Mouse (Mus musculus) activated CD4-positive, CD25-positive, alpha-beta regulatory T cell (primary cell): ENCODE data around the gene Naaladl1. TPM values are rescaled to one million over a fixed set of nuclear protein-coding genes. Genes with fewer than 3 reads are reported as not detected.

Experiments used
- polyA plus RNA-seq, 2 experiments: library from polyadenylated mRNA; unstranded; fragments of 100-300 nt; shearing (Covaris generic); gene quantifications; one replicate each; pipeline ENCODE4 v1.2.1; 2017

Gene Naaladl1
- polyA plus RNA-seq, result under 1 TPM in 1 of 2 experiments, not detected in 1; 0.18 TPM

DNA sequence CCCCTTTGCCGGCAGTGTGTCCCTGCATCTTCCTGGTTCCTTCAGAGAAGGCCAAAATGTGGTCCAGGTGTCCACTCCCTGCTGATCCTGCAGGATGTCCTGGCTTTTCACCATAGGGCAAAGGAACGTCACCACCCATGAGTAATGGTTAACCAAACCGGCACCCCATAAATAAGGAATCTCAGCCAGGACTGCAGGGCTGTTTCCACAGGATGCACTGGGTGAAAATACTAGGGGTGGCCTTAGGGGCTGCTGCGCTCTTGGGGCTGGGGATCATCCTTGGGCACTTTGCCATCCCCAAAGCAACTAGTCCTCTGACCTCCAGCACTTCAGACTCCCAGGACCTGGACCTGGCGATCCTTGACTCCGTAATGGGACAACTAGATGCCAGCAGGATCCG lies at the start of gene Naaladl1:
Gene Naaladl1 (plus strand): TSS at position 197 of the 400 bp plus-strand sequence.

DNA sequence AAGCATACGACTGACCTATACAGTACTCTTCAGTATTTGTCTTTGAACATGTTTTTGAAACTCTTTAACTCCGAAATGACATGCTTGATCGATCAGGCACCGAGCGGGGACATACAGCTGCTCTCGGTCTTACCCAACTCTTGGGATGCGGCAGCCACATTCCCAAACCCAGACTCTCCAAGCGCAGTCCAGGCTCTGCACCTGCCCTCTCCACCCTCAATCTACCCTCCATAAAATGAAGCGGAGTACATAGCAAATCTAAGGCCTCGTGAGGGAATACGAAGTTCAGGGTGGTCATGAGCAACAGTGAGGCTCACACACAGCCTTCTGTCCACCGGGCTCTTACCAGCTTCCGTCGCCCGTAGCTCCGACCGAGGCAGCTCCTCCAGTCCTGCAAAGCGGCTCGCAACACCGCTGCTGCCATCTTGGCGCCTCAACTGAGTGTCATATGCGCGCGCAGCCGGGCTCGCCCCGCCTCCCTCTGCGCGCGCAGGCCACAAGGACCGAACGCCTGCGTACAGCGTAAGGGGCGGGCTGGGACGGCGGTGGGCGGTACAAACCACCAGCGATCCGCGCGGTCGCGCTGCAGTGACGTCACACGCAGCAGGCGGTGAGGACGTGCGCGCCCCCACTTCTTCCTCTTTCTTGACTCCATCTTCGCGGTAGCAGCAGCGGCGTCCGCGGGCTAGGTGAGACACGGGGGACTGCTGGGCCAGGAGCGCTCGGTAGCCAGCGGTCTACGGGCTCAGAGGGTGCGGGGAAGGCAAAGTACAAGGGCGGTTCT lies 48.1 kb upstream of the Naaladl1 start, which contains the start of the genes Mrpl49 and Fau:
Gene Mrpl49 (minus strand): TSS at position 473 of the 784 bp plus-strand sequence.
Gene Fau (plus strand): TSS at position 532 of the 784 bp plus-strand sequence.

DNA sequence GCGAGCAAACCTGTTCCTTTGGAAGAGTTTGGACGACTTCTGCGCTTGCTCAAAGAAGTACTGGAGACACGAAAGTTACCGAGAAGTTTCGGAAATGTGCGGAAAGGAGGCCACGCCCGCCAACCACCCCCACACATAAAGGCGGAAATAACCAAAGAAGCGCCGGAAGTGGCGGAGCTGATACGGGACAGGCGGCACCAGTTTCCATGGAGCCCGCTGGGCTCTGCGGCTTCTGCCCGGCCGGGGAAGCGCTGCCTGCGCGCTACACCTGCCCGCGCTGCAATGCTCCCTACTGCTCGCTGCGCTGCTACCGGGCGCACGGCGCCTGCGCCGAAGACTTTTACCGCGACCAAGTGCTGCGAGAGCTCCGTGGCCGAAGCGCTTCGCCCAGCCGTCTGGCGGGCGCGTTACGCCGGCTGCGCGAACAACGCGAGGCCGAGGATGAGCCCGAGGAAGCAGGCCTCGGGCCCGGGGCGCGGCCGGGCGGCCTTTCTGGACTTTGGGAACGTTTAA lies 44.5 kb upstream of the Naaladl1 start, which contains the start of gene Znhit2:
Gene Znhit2 (plus strand): TSS at position 172 of the 513 bp plus-strand sequence.

DNA sequence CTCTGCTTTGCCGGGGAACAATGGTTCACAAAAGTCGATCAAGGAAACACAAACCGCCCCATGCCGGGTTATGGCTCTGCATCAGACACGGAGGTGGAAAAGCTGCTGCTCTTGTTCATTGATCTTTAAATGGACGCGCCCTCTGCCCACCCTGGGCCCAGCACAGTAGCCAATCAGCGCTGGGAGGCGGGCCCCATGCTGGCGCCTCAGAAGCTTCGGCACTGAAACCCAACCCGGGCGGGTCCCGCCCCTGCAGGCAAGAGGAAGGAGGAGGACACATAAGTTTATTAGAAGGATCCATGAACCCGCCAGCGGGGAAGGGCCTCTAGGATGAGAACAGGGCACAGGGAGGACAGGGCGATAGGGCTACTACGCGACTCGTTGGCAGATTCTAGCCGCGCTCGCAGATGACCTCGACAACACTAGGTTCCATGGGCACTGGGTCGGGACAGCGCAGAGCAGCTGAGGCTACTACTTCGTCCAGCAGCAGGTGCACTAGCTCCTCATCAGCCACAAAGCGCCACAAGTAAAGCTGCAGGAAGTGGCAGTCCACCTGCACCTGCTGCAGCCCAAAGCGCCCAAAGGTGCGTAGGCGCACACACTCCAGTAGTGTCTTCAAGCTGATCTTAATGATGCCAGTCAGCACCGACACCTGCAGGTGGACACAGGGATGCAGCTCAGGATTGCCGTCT lies 37.7 kb upstream of the Naaladl1 start, which contains the start of gene Tm7sf2:
Gene Tm7sf2 (minus strand): TSS at position 650 of the 692 bp plus-strand sequence.

DNA sequence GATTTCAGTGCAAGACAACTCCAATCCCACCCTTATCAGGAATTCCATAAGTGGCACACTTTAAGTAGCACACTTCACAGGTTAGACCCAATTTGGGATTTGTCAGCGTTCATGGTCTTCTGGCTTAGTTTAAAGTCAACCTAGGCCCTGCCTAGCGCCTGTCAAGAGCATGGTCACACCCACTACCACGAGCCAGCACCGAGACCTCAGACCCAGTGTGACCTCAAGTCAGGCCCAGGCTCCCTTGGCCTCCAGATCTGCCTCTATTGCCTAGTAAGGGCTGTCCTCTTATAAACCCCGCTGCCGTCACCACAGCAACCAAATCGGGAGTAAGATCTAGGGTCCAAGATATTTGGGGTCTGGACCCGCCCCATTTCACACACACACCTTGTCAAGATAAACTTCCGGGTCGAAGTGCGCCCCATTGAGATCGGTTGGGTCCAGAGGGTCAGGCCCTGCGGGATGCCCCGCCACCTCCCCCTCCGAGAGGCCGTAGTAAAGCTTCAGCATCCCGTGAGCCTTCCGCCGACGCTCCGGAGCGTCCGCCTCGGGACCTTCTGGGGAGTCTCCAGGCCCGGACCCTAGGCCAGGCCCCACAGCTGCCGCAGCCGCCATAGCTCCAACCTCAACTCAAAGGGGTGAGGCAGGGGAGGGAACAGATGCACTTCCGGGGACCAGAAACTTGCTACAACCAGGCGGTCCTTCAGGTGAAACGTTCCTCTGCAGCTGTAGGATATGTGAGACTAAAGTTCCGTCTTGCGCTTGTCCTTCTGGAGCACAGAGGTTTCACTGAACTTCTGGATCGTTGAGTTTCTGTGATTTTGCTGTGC lies 28.8 kb upstream of the Naaladl1 start, which contains the start of gene Vps51:
Gene Vps51 (minus strand): TSS at position 668 of the 830 bp plus-strand sequence.

DNA sequence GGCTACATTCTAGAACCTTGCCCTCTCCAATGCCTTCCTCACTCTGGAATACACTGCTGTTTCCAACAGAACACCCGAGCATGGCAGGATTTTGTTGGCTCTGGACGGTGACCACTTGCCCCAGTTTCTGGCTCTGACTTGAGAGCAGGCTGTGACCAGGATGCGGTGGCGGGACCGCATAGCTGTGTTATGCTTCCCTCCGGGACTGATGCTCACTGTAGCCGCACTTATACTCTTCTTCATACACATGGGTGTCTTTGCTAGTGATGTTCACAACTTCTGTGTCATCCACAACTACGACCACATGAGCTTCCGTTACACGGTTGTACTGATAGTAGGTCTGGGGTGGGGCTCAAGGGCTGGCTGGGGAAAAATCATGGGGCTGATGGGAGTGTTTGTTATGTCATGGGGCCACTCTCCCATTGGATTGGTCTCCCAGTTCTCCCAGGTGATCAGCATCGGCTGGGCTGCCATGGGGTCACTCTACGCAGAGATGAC lies 25.6 kb upstream of the Naaladl1 start, which contains the start of gene Tmem262:
Gene Tmem262 (plus strand): TSS at position 51 of the 498 bp plus-strand sequence.

DNA sequence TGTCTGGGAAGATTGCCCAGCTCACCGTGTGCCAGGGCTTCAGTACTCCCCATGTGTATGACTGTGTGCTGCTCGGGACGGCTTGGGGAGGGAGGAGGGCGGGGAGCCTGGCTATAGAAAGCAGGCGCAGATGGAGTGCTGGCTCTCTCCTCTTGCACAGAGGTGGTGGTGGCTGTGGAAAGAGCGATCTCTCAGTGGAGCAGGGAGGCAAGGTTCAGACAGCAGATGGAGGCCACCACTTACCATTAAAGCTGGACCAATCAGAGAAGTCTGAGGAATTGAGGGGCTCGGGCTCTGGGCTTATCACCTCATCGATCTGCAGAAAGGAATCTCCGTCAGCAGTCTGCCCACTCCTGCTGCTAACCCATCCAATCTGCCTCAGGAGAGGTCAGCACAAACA lies 23.4 kb upstream of the Naaladl1 start, which contains the start of gene Gm28374:
Gene Gm28374 (minus strand): TSS at position 101 of the 400 bp plus-strand sequence.

DNA sequence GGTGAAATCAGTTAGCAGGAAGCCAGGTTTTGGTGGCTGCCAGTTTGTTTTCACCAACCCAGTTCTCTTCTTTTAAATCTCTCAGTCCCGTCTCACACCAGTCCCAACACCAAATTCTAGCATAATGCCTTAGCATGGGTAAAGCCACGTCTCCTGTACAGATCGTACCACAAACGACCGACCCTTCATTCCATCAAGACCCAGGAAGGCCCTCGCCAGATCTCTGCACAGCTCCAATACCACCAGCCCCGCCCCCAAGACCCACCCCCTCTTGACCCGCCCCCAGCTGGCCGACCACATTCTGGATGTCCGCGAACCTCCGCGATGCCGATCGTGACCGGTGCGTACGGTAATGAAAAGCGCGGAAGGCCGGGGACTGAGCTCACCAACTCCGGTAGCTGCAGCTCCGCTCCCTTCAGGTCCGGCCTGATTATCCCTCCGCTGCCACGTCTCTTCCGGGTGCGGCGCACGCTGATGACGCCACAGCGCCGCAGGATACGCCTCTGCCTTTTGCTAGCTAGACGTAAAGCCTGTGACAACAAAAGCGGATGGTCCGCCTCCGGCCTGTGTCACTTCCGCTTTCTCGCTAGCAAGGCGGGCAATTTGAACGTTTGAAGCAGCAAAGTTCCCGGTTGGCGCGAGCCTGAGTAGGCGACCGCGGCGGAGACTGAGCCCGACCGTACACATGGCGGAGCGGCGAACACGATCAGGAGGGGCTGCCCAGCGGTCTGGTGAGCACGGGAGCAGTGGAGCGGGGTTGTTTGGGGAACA lies 20.9 kb upstream of the Naaladl1 start, which contains the start of the genes Zfpl1 and Cdca5:
Gene Zfpl1 (minus strand): TSS at position 479 of the 771 bp plus-strand sequence.
Gene Cdca5 (plus strand): TSS at position 506 of the 771 bp plus-strand sequence.

DNA sequence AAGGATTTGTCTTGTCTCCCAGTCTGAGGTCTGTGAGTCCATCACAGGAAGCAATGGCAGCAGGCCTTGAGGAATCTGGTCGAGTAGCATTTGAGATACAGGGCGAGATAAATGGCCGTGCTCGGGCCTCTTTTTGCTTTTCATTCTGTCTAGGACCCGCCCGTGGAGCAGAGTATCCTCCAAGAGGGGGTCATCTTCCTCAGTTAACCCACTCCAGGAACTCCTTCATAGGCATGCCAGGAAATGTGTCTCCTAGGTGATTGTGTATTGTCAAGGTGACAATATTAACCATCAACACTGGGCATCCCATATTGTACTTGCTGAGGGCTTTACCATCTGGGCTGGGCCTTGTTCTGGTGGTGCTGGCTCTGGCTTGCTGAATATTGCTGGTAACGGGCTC lies 11.5 kb upstream of the Naaladl1 start, which contains the start of gene AC131692.1:
Gene AC131692.1 (plus strand): TSS at position 301 of the 400 bp plus-strand sequence.

DNA sequence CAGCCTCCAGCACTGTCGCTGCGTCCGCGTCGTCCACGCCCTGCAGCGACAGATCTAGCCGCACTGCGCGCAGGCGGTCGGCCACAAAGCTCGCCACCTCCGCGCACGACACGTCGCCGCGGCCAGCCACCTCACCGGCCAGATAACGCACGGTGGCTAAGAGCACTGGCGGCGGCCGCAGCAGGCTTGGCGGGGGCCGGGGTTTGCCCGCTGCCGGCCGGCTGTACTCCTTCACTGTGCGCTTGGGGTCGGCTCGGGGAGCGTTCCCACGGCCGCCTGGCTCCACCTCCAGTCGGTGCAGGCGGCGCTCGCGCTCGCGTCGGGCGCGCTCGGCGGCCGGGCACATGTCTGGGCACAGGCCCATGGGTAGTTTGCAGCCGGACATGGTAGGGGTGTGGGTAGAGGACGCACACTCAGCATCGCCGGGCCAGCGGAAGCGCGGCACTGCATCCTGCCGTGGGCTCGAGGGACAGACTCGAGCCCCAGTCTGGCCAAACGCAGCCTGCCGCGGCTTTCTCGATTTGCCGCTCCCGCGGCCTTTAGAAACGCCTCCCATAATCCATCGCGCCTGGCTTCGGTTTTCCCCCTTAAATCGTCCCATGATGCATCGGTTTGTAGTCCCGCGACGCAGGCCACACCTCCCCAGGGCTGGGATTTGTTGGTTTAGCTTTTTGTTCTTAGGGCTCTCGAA lies 12.5 kb downstream of the Naaladl1 start, which contains the start of gene Sac3d1:
Gene Sac3d1 (minus strand): TSS at position 665 of the 691 bp plus-strand sequence.

DNA sequence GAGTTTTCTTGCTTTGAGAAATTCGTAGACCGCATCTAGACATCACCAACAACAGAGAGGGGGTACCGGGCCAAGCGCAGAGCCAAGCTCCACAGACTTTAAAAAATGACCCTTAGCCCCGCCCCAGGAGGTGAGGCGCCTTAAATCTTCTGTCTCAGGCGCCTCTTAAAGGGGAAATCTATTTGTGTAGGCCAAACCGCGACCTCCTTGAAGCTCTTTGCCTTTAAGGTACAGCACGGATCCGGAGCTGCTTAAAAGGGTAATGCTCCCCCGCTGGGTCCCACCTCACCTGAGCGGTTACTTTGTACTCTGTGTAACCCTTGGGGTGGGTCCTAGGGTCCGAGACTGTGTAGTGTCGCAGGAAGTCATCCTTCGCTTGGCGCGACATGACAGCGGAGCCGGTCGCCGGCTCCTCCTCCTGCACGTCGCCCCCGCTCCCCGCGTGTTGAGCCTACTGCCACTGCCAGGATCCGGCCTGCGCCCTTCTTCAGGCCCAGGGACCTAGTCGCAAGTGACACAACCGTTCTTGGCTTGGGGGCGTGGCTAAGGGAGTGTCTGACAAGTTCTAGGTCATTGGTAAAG lies 22.3 kb downstream of the Naaladl1 start, which contains the start of gene Snx15:
Gene Snx15 (minus strand): TSS at position 545 of the 582 bp plus-strand sequence.

DNA sequence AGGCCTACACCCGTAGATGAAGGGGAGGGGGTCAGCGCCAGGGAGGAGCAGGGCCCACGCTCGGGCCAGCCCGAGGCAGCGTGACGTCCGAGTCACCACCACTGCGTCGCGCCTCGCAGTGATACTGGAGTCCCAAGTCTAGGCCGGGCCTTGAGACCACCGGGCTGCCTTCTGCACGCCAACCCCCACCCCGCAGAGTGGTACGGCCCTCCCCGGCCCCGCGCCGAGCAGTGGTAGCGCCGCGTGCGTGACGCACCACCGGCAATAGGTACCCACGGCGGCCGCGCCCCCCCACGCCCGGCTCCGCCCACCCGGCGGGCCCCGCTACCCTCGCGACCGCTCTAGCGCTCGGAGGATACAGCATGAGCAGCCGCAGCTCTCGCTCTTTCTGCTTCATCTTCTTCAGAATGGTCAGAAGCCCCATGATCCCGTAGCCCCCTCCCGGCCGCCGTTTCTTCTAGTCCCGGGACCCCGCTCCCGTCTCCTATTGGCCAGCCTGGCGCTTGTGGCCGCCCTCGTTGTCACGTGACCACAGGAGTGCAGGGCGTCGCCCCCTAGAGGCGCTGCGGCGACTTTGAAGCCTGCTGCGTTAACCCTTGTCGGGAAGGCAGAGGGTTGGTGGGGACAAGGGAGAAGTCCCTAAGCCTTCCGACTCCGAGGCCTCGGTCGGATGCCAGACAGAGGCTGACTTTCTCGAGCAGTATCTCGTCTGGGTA lies 35.3 kb downstream of the Naaladl1 start, which contains the start of gene Batf2:
Gene Batf2 (plus strand): TSS at position 306 of the 716 bp plus-strand sequence.

DNA sequence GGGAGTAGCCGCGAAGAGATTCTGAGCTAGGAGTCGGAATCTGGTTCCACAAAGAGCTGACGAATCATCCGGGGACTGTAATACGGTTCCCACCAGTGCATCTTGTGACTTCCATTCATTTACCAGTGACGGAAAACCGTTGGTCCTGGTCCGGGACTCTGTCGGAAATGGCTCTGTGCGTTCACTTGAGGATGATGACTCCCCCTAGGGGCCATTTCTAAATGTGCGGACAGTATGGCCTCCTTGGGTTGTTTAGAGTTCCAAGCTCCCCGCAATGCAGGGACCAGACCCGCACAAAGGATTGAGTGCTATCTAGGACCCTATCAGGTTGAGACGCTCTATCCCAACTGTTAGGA lies 35.8 kb downstream of the Naaladl1 start, which contains the start of gene Arl2:
Gene Arl2 (minus strand): TSS at position 155 of the 356 bp plus-strand sequence.

Other genes with a start within 250 kb of the Naaladl1 start
- gene Frmd8, start 230.5 kb upstream of the Naaladl1 start, polyA plus RNA-seq, result 100 to 1,000 TPM; 201 to 224 TPM
- gene Slc25a45, start 228.0 kb upstream of the Naaladl1 start, polyA plus RNA-seq, result 10 to 100 TPM; 46.6 to 48.9 TPM
- 1 to 10 TPM in 1 of 2 experiments, under 1 TPM in 1; 0.20 to 1.5 TPM for gene Tigd3, start 211.6 kb upstream of the Naaladl1 start, polyA plus RNA-seq
- 100 to 1,000 TPM; 135 to 158 TPM for gene Dpf2, start 192.8 kb upstream of the Naaladl1 start, polyA plus RNA-seq
- gene Cdc42ep2, start 181.0 kb upstream of the Naaladl1 start, polyA plus RNA-seq, result under 1 TPM; 0.06 to 0.79 TPM
- gene Pola2, start 141.6 kb upstream of the Naaladl1 start, polyA plus RNA-seq, result 10 to 100 TPM; 47.2 to 52.6 TPM
- gene Slc22a20, start 119.6 kb upstream of the Naaladl1 start, polyA plus RNA-seq, result under 1 TPM in 1 of 2 experiments, not detected in 1; 0.12 TPM
- gene Capn1, start 89.9 kb upstream of the Naaladl1 start, polyA plus RNA-seq, result 10 to 100 TPM; 64.7 to 92.5 TPM
- 10 to 100 TPM; 32.0 to 43.8 TPM for gene Syvn1, start 59.2 kb upstream of the Naaladl1 start, polyA plus RNA-seq
- 10 to 100 TPM; 45.2 to 50.7 TPM for gene Mrpl49, start 48.0 kb upstream of the Naaladl1 start, polyA plus RNA-seq
- 1,000 to 10,000 TPM in 1 of 2 experiments, 100 to 1,000 TPM in 1; 813 to 1,285 TPM for gene Fau, start 47.9 kb upstream of the Naaladl1 start, polyA plus RNA-seq
- 10 to 100 TPM; 32.8 to 52.1 TPM for gene Znhit2, start 44.6 kb upstream of the Naaladl1 start, polyA plus RNA-seq
- gene Tm7sf2, start 37.4 kb upstream of the Naaladl1 start, polyA plus RNA-seq, result 10 to 100 TPM; 11.1 to 11.2 TPM
- 10 to 100 TPM; 70.2 to 73.2 TPM for gene Vps51, start 28.6 kb upstream of the Naaladl1 start, polyA plus RNA-seq
- under 1 TPM; 0.31 to 0.42 TPM for gene Tmem262, start 25.7 kb upstream of the Naaladl1 start, polyA plus RNA-seq
- gene Gm28374, start 23.5 kb upstream of the Naaladl1 start, polyA plus RNA-seq, result 1 to 10 TPM in 1 of 2 experiments, under 1 TPM in 1; 0.45 to 1.5 TPM
- 10 to 100 TPM; 44.0 to 47.3 TPM for gene Zfpl1, start 20.8 kb upstream of the Naaladl1 start, polyA plus RNA-seq
- 10 to 100 TPM in 1 of 2 experiments, 1 to 10 TPM in 1; 9.4 to 10.0 TPM for gene Cdca5, start 20.8 kb upstream of the Naaladl1 start, polyA plus RNA-seq
- not detected for gene AC131692.1, start 11.4 kb upstream of the Naaladl1 start, polyA plus RNA-seq
- gene Sac3d1, start 12.9 kb downstream of the Naaladl1 start, polyA plus RNA-seq, result 10 to 100 TPM; 13.8 to 33.6 TPM
- gene Snx15, start 22.5 kb downstream of the Naaladl1 start, polyA plus RNA-seq, result 10 to 100 TPM; 30.2 to 35.6 TPM
- under 1 TPM in 1 of 2 experiments, not detected in 1; 0.75 TPM for gene Batf2, start 35.2 kb downstream of the Naaladl1 start, polyA plus RNA-seq
- 10 to 100 TPM; 14.8 to 26.8 TPM for gene Arl2, start 35.8 kb downstream of the Naaladl1 start, polyA plus RNA-seq
- not detected for gene Majin, start 78.6 kb downstream of the Naaladl1 start, polyA plus RNA-seq
- not detected for gene Gpha2, start 120.6 kb downstream of the Naaladl1 start, polyA plus RNA-seq
- gene Ppp2r5b, start 130.1 kb downstream of the Naaladl1 start, polyA plus RNA-seq, result 10 to 100 TPM; 11.2 to 16.8 TPM
- gene Atg2a, start 135.9 kb downstream of the Naaladl1 start, polyA plus RNA-seq, result 10 to 100 TPM; 13.3 to 32.4 TPM
- gene Ehd1, start 170.9 kb downstream of the Naaladl1 start, polyA plus RNA-seq, result 10 to 100 TPM; 34.9 to 43.9 TPM
- under 1 TPM; 0.20 to 0.64 TPM for gene Cdc42bpg, start 200.7 kb downstream of the Naaladl1 start, polyA plus RNA-seq
- 10 to 100 TPM; 33.5 to 46.0 TPM for gene Men1, start 229.2 kb downstream of the Naaladl1 start, polyA plus RNA-seq
- gene Map4k2, start 235.4 kb downstream of the Naaladl1 start, polyA plus RNA-seq, result 100 to 1,000 TPM; 151 to 161 TPM